Mouse (Mus musculus) bone marrow, adult 2 months (tissue): ENCODE measurements around the gene Kdm2a.
A peak's percentile ranks its signal among the peaks of the same experiment; 100 is the strongest.

Experiments used
- CTCF ChIP-seq: fragments of 200-500 bp; IDR thresholded peaks from 2 replicates; pipeline ENCODE4 v1.5.1; 2011; ENCODE audit warnings: low read length, control low read depth; ENCODE audit not compliant: control insufficient read depth, insufficient read depth
- POLR2A ChIP-seq: fragments of 200-500 bp; IDR thresholded peaks from 2 replicates; pipeline ENCODE4 v1.6.1; 2011; ENCODE audit warnings: low read depth, mild to moderate bottlenecking, control low read depth, low read length, borderline replicate concordance; ENCODE audit not compliant: control insufficient read depth

DNA sequence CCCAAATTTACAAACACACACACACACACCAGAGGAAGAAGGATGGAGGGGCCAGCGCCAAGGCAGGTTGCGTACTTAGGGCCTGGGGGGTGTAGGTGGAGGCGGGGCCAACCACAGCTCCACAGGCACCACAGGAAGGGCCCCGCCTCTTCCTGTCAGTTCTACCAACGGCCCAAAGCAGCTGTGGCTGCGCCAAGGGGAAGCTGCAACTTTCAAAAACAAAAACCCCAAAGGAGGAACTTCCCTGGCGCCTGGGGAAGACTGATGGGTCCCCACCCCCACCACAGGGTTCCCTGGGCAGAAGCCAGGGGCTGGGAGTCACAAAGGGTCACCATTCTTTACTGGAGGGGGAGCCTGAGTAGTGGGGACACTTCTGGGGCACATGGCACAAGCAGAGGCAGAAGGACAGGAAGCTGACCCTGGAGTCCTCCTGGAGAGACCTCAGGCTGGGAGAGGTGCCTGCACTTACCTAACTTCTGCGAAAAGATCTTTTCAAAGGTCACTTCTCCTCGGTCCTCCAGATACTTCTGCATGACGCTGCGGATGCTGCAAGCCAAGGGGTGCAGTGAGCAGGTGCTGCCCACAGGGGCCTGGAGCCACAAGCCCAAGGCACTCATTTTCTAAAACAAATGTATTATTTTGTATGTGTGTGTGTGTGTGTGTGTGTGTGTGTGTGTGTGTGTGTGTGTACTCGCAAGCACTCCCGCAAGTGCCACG lies 103.5 kb downstream of the Kdm2a start:
- TF ChIP-seq CTCF (peak; percentile 23; the same call in 1 of the 2 replicates), POLR2A (peak; percentile 32; the same call in 1 of the 2 replicates)
